Mouse (Mus musculus): ENCODE results near the gene Sntn.
A peak's percentile ranks its signal among the peaks of the same experiment; 100 is the strongest.

Gene Sntn

GRCm38 (mm10) chr14:13670576-13670975, at the start of gene Sntn:
TSS of gene Sntn (plus strand) at chr14:13670876.
- DNase-seq (ENCODE audit: low spot score in 2 of 2), result no peak

- DNase-seq (ENCODE audit: low spot score in 2 of 2), result no peak
Measured at GRCm38 (mm10) chr14:13649865-13650264, 20.8 kb upstream of the Sntn start.

GRCm38 (mm10) chr14:13651039-13651438, 19.6 kb upstream of the Sntn start:
- no peak for DNase-seq (ENCODE audit: low spot score in 2 of 2)

- no peak for DNase-seq (ENCODE audit: low spot score in 2 of 2)
Measured at GRCm38 (mm10) chr14:13651541-13652298, 19.0 kb upstream of the Sntn start.

GRCm38 (mm10) chr14:13686716-13687115, 16.0 kb downstream of the Sntn start:
- peak in 1 of 2 experiments; percentile 30 for DNase-seq (ENCODE audit: low spot score in 2 of 2)

GRCm38 (mm10) chr14:13690426-13690825, 19.8 kb downstream of the Sntn start:
- no peak for DNase-seq (ENCODE audit: low spot score in 2 of 2)

- DNase-seq (ENCODE audit: low spot score in 2 of 2), result no peak
Measured at GRCm38 (mm10) chr14:13732263-13732662, 61.6 kb downstream of the Sntn start.
